Mouse (Mus musculus) CD4-positive helper T cell, adult 2 months (primary cell): Measurements from ENCODE around the gene Sspn.

Experiments
- DNase-seq: peaks from one replicate; pipeline ENCODE4 v3.0.0-alpha.2; 2012; ENCODE audit warnings: low read depth, missing footprints, low spot score

Gene Sspn

GRCm38 (mm10) chr6:145931341-145931740 is at the start of gene Sspn:
Sspn (plus strand) TSS chr6:145931641.
- DNase-seq: no peak

GRCm38 (mm10) chr6:145883010-145883409 is 48.4 kb upstream of the Sspn start:
- DNase-seq: no peak

DNA sequence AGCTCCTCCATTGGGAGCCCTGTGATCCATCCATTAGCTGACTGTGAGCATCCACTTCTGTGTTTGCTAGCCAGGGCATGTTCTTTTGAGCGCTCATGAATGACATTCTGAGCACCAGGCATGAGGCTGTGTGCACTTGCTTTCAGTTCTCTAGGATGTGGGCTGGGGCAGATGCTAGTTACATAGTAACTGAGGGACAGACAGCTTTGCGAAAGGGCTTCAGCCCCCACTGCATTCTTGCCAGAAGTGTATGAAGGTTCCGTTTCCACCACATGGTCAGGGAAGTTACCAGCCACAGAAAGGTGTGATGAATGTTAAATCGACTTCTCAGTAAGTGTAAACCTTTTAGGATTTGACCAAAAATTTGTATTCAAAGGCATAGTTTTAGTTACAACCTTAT is 47.8 kb upstream of the Sspn start:
- no peak for DNase-seq

- DNase-seq: no peak
Observed at GRCm38 (mm10) chr6:145885069-145885468, 46.4 kb upstream of the Sspn start.

GRCm38 (mm10) chr6:145886277-145886676 is 45.2 kb upstream of the Sspn start:
- no peak for DNase-seq

GRCm38 (mm10) chr6:145887719-145888118 is 43.7 kb upstream of the Sspn start:
- DNase-seq: no peak

DNA sequence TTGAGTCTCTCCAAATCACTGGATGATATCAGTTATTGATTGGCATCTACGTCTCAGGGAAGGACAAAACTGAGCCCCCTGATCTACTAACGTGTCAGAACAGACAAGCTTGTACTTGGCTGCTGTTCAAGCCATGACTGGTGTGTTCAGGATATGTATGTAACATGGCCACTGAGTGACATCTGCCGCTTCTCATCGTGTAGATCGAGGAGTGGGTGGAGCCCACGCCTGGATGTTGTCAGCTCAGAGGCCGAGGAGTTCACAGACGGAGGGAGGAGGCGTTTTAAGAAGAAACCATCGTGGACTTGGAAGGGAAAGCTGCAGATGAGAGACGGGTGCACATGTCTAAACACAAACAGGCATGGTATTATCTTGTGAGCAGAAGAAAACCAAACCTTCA is 39.5 kb upstream of the Sspn start:
- no peak for DNase-seq

DNA sequence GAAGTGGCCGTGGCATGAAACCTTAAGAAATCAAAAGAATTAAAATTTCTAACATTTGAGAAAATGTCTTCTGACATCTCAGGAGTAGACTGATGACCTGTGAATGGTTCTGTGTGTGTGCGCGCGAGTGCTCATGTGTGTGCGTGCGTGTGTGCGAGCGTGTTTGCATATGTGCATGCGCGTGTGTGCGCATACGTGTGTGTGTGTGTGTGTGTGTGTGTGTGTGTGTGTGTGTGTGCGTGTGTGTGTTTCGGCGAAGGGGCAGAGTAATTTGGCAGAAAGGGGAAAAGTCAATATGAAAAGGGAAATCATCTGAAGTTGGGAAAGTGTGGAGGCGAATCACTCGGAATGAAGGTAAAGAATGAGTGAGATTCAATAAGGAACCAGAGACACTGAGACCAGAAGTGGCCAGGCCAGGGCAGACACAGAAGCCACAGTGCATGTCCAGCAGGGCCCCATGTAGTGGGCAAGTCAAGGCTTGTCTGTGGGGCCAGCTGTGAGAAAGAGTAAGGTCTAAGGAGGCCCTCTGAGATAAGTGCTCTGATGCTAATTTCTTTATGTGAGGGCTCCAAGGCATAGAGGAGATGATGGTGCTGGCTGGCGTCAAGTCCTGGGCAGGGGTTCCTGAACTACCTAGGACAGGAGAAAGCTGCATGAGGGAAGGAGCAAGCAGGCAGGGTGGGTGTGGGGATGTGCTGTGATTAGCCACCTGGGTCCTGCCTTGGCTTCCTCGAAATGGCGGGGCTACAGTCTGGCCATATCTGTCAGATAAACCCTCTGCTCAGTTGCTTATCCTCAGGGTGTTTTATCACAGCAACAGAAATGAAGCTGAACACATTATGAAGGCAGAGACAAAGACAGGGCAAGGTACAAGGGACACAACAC is 38.8 kb upstream of the Sspn start:
- no peak for DNase-seq

- DNase-seq: no peak
Observed at GRCm38 (mm10) chr6:145893366-145894021, 37.9 kb upstream of the Sspn start.

GRCm38 (mm10) chr6:145894669-145895342 is 36.6 kb upstream of the Sspn start:
- peak; percentile 18 for DNase-seq

- no peak for DNase-seq
Observed at GRCm38 (mm10) chr6:145904169-145904568, 27.3 kb upstream of the Sspn start.

- no peak for DNase-seq
Observed at GRCm38 (mm10) chr6:145904616-145905015, 26.8 kb upstream of the Sspn start.

DNA sequence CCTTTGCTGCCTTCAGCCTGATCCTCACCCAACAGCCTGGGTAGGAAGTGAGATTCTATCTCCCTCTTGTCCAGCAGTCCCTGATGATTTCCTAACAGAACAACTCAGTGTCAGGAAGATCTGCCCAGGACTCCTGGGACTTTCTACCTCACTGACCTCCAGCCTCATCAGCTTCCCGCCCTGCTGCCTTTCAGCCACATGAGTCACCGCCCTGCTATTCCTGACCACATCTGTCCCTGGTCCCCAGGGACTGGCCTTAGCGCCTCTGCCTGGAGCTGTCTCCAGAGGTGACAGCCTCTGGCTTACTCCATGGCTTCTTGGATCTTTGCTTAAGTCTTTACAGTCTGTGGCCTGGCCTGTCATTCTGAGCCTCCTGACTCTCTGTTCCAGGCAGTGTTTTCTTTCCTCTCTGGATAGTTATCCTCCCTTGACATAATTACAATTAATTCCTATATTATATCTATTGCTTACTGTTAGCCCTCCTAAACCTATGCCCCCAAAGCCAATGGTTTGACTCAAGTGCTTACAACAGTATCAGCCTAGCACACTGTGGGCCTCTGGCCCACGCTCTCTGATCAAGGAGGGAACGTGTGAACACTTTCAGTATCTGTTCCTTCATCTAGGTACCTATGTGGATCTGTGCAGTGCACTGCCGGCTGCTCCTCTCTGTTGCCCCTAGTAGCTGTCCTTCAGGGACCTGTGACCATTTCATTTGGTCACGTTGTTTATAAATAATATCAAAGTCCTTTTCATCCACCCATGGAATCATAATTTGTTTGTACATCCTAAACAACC is 25.1 kb upstream of the Sspn start:
- no peak for DNase-seq

DNA sequence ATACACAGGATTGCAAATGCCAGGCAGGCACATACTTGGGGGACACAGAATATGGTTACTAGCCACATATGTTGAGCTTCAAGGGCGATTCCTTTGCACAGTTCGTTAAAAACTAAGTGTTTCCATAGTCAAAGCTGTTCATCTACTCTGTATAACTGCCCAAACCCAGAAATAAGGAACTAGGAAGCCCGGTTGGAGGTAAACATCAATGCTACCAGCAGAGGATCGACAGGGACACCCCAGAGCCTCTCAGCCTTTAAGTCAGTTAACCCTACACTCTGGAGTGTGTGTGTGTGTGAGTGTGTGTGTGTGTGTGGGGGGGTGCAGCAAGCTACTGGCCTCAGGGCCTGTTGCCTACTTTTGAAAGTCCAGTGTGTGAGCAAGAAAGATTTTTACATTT is 21.5 kb upstream of the Sspn start:
- no peak for DNase-seq

DNA sequence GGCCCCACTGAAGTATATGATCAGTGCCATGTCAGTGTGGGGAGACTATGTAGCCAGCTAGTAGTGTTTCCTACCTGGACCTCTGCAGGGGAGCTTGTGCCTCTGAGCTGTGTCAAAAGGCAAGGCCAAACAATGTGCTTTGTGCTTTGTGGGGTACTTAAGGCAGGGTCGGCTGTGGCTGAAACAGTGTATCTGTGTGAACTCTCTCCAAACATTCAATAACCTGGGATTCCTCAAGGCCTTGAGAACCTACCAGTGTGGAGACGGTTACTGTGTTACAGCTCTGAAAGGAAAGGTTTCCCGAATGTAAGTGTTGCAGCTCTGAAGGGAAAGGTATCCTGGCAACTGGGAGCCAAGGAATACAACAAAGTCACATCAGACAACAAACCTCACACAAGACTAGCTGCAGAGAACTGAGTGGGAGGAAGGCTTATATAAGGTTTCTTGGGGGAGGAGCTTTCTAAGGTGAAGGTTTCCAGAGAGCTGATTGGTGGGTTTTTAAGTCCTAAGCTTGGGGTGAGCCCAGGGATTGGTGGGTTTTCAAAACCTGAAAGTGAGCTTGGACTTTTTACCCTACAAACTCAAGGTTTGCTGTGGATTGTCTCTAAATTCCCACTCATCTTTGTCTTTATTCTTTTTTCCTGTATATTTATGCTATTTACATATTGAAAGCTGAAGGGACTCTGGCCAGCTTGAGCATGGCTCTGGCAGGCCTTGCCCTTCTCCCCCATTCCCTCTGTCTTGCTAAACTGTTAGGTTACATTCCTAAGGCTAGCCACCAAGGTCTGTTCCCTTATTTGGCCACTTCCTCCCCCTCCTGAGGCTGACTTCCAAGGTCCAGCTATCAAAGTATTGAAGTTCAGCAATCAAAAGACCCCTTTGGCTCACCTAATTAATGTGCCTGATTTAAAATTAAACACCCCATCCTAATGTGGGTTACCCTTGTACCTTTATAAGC is 20.7 kb upstream of the Sspn start:
- DNase-seq: no peak

- DNase-seq: no peak
Observed at GRCm38 (mm10) chr6:145912232-145912631, 19.2 kb upstream of the Sspn start.

GRCm38 (mm10) chr6:145915435-145915834 is 16.0 kb upstream of the Sspn start:
- no peak for DNase-seq

- no peak for DNase-seq
Observed at GRCm38 (mm10) chr6:145916401-145916800, 15.0 kb upstream of the Sspn start.

- no peak for DNase-seq
Observed at GRCm38 (mm10) chr6:145918236-145918635, 13.2 kb upstream of the Sspn start.

DNA sequence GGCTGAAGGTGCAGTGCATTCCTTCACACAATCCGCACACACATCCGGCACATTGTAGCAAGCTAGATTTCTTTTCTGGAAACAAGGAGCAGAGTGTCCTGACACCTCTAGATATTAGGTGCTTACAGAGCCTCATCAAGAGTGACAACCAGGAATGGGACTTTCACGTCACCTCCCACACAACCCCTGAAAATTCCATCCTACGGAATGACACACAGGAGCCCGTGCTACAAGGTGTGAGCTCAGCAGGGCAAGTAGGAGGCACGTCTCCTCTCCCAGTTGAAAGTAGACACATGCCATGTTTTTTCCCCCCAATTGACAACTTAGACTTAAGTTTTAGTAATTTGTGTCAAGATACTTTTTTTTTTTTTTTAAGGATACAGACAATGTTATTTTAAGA is 7.8 kb upstream of the Sspn start:
- DNase-seq: no peak
